Mouse (Mus musculus) adrenal gland, postnatal 25 days (tissue): Measurements from ENCODE around the gene Cpn1. TPM values are rescaled to one million over a fixed set of nuclear protein-coding genes. Genes with fewer than 3 reads are reported as not detected.
"Not testable (repeated sequence)": the region's sequence is repeated elsewhere in the genome, so short reads cannot be mapped to it uniquely, and the experiment has no call there.

Source experiments
- DNase-seq: peaks from one replicate; pipeline ENCODE4 v3.0.0; 2021; ENCODE audit warnings: mixed read lengths
- total RNA-seq: library from RNA; stranded (reverse); gene quantifications from 2 replicates; pipeline ENCODE4 v1.2.3, GENCODE M21; 2021

Cpn1 gene
- total RNA-seq, 1 experiment from 2014 or later = not detected

GRCm38 (mm10) chr19:43981992-43982391 lies 4.4 kb downstream of the Cpn1 start:
- no peak for DNase-seq

- no peak for DNase-seq
These were observed 5.6 kb downstream of the Cpn1 start for GRCm38 (mm10) chr19:43980711-43981110.

- no peak for DNase-seq
These were observed 8.6 kb downstream of the Cpn1 start for GRCm38 (mm10) chr19:43977799-43978198.

GRCm38 (mm10) chr19:43976661-43977060 lies 9.7 kb downstream of the Cpn1 start:
- DNase-seq = no peak

GRCm38 (mm10) chr19:43974221-43974620 lies 12.1 kb downstream of the Cpn1 start:
- no peak for DNase-seq

- no peak for DNase-seq
These were observed 12.6 kb downstream of the Cpn1 start for GRCm38 (mm10) chr19:43973711-43974110.

- no peak for DNase-seq
These were observed 14.2 kb downstream of the Cpn1 start for GRCm38 (mm10) chr19:43972129-43972528.

GRCm38 (mm10) chr19:43968436-43969026 lies 17.8 kb downstream of the Cpn1 start:
- DNase-seq = no peak

- no peak for DNase-seq
These were observed 19.9 kb downstream of the Cpn1 start for GRCm38 (mm10) chr19:43966481-43966880.

- no peak for DNase-seq
These were observed 20.8 kb downstream of the Cpn1 start for GRCm38 (mm10) chr19:43965496-43966085.

GRCm38 (mm10) chr19:43962795-43963194 lies 23.6 kb downstream of the Cpn1 start:
- DNase-seq = no peak

- peak; percentile 8 for DNase-seq
These were observed 25.2 kb downstream of the Cpn1 start for GRCm38 (mm10) chr19:43961185-43961584.

- DNase-seq = no peak
These were observed 26.3 kb downstream of the Cpn1 start for GRCm38 (mm10) chr19:43960014-43960413.

GRCm38 (mm10) chr19:43959162-43959561 lies 27.2 kb downstream of the Cpn1 start:
- peak; percentile 79 for DNase-seq

- no peak for DNase-seq
These were observed 28.5 kb downstream of the Cpn1 start for GRCm38 (mm10) chr19:43957881-43958280.

- no peak for DNase-seq
These were observed 29.0 kb downstream of the Cpn1 start for GRCm38 (mm10) chr19:43957402-43957801.

GRCm38 (mm10) chr19:43955266-43955665 lies 31.1 kb downstream of the Cpn1 start:
- no peak for DNase-seq

- DNase-seq = no peak
These were observed 31.5 kb downstream of the Cpn1 start for GRCm38 (mm10) chr19:43954864-43955263.

GRCm38 (mm10) chr19:43952936-43953335 lies 33.4 kb downstream of the Cpn1 start:
- DNase-seq = not testable (repeated sequence)

- no peak for DNase-seq
These were observed 37.1 kb downstream of the Cpn1 start for GRCm38 (mm10) chr19:43949111-43949810.

GRCm38 (mm10) chr19:43944566-43944965 lies 41.8 kb downstream of the Cpn1 start:
- DNase-seq = no peak

GRCm38 (mm10) chr19:43943076-43943475 lies 43.3 kb downstream of the Cpn1 start:
- DNase-seq = no peak
